In genomic region chr10:117564118-117565040, GRCm38 (mm10) we compare ENCODE assay signal across 14 mouse cellular contexts.
"Had no signal": no experiment of that assay in that cellular context is flagged by ENCODE, and none has a peak within 500 bp of the region (broad histone marks: within the 10 kb centered on the region; RNA-seq: fewer than 3 reads in every experiment).

No protein-coding gene starts in this region.

- H3K4me3 ChIP-seq: layer of hippocampus, adult 2 months; midbrain, embryonic 13.5 days; stomach, embryonic 15.5 days had no signal

- H3K4me1 ChIP-seq: stomach, embryonic 15.5 days had no signal

- H3K27me3 ChIP-seq: stomach, embryonic 15.5 days had no signal

- H3K9me3 ChIP-seq: midbrain, embryonic 13.5 days; stomach, embryonic 15.5 days had no signal

- DNase-seq: kidney, adult 18-20 months; kidney, adult 9 months; kidney, postnatal 25 days; layer of hippocampus, adult 9-11 months; liver, postnatal 0 days; lung, embryonic 14.5 days; right cerebral cortex, postnatal 25 days; spleen, adult 18-20 months; thymus, postnatal 25 days had no signal

- H3K36me3 ChIP-seq: midbrain, embryonic 13.5 days; stomach, embryonic 15.5 days had no signal

- H3K27ac ChIP-seq: layer of hippocampus, adult 2 months; liver, embryonic 14.5 days; macrophage; midbrain, embryonic 13.5 days; stomach, embryonic 15.5 days had no signal
